Mouse (Mus musculus): ENCODE data around the gene Osbpl8. TPM values are rescaled to one million over a fixed set of nuclear protein-coding genes. Genes with fewer than 3 reads are reported as not detected.
"Not testable (repeated sequence)": the region's sequence is repeated elsewhere in the genome, so short reads cannot be mapped to it uniquely, and the experiment has no call there.

The Osbpl8 gene
- polyA plus RNA-seq, 1 experiment, result 1.1 TPM

- no peak for TF ChIP-seq CTCF (IDR thresholded peaks at IDR 0.05; ENCODE audit: extremely low read depth, insufficient read length, insufficient replicate concordance, low read depth, low read length)
- no peak for TF ChIP-seq POLR2A (IDR thresholded peaks at IDR 0.05; ENCODE audit: low read depth, low read length)
Measured at GRCm38 (mm10) chr10:111185574-111186269, 21.2 kb downstream of the Osbpl8 start.

GRCm38 (mm10) chr10:111189022-111189555 lies 24.5 kb downstream of the Osbpl8 start:
- TF ChIP-seq POLR2A (IDR thresholded peaks at IDR 0.05; ENCODE audit: low read depth, low read length) (no peak), CTCF (IDR thresholded peaks at IDR 0.05; ENCODE audit: extremely low read depth, insufficient read length, insufficient replicate concordance, low read depth, low read length) (no peak)
- Histone ChIP-seq H3K27me3 (ENCODE audit: control insufficient read depth, insufficient read depth, low read length) (no peaks in the 10 kb centered on the region), H3K4me1 (ENCODE audit: control insufficient read depth, insufficient read depth, insufficient read length, low read length) (no peaks in the 10 kb centered on the region), H3K4me3 (ENCODE audit: low read depth, low read length) (no peak overlapping the region), H3K27ac (ENCODE audit: insufficient read depth, low read depth, low read length) (no peak overlapping the region), H3K36me3 (ENCODE audit: control insufficient read depth, insufficient read depth, low read length) (no peaks in the 10 kb centered on the region)
- WGBS, result 56% methylated on average over 4 of the region's 4 CpGs

More at GRCm38 (mm10) chr10:111185574-111186269, 21.2 kb downstream of the Osbpl8 start:
- Histone ChIP-seq H3K4me3 (ENCODE audit: low read depth, low read length) (no peak overlapping the region), H3K4me1 (ENCODE audit: control insufficient read depth, insufficient read depth, insufficient read length, low read length) (no peaks in the 10 kb centered on the region), H3K27me3 (ENCODE audit: control insufficient read depth, insufficient read depth, low read length) (no peaks in the 10 kb centered on the region), H3K27ac (ENCODE audit: insufficient read depth, low read depth, low read length) (no peak overlapping the region), H3K36me3 (ENCODE audit: control insufficient read depth, insufficient read depth, low read length) (no peaks in the 10 kb centered on the region)
- 95% methylated on average over 1 of the region's 1 CpGs for WGBS

GRCm38 (mm10) chr10:111190110-111190795 lies 25.7 kb downstream of the Osbpl8 start:
- H3K36me3 ChIP-seq (ENCODE audit: control insufficient read depth, insufficient read depth, low read length), result no peaks in the 10 kb centered on the region
- H3K27me3 ChIP-seq (ENCODE audit: control insufficient read depth, insufficient read depth, low read length), result no peaks in the 10 kb centered on the region
- no peaks in the 10 kb centered on the region for H3K4me1 ChIP-seq (ENCODE audit: control insufficient read depth, insufficient read depth, insufficient read length, low read length)
- no peak overlapping the region for H3K27ac ChIP-seq (ENCODE audit: insufficient read depth, low read depth, low read length)
- H3K4me3 ChIP-seq (ENCODE audit: low read depth, low read length), result no peak overlapping the region
- 91% methylated on average over 6 of the region's 6 CpGs for WGBS
- TF ChIP-seq POLR2A (IDR thresholded peaks at IDR 0.05; ENCODE audit: low read depth, low read length) (no peak), CTCF (IDR thresholded peaks at IDR 0.05; ENCODE audit: extremely low read depth, insufficient read length, insufficient replicate concordance, low read depth, low read length) (no peak)

- WGBS, result 76% methylated on average over 4 of the region's 4 CpGs
- TF ChIP-seq CTCF (IDR thresholded peaks at IDR 0.05; ENCODE audit: extremely low read depth, insufficient read length, insufficient replicate concordance, low read depth, low read length) (no peak), POLR2A (IDR thresholded peaks at IDR 0.05; ENCODE audit: low read depth, low read length) (no peak)
Measured at GRCm38 (mm10) chr10:111193536-111193935, 29.0 kb downstream of the Osbpl8 start.

GRCm38 (mm10) chr10:111196191-111196590 lies 31.6 kb downstream of the Osbpl8 start:
- Histone ChIP-seq H3K4me3 (ENCODE audit: low read depth, low read length) (no peak overlapping the region), H3K27me3 (ENCODE audit: control insufficient read depth, insufficient read depth, low read length) (no peaks in the 10 kb centered on the region), H3K36me3 (ENCODE audit: control insufficient read depth, insufficient read depth, low read length) (no peaks in the 10 kb centered on the region), H3K4me1 (ENCODE audit: control insufficient read depth, insufficient read depth, insufficient read length, low read length) (no peaks in the 10 kb centered on the region), H3K27ac (ENCODE audit: insufficient read depth, low read depth, low read length) (no peak overlapping the region)
- 95% methylated on average over 2 of the region's 2 CpGs for WGBS
- TF ChIP-seq POLR2A (IDR thresholded peaks at IDR 0.05; ENCODE audit: low read depth, low read length) (no peak), CTCF (IDR thresholded peaks at IDR 0.05; ENCODE audit: extremely low read depth, insufficient read length, insufficient replicate concordance, low read depth, low read length) (no peak)

More at GRCm38 (mm10) chr10:111193536-111193935, 29.0 kb downstream of the Osbpl8 start:
- Histone ChIP-seq H3K4me1 (ENCODE audit: control insufficient read depth, insufficient read depth, insufficient read length, low read length) (no peaks in the 10 kb centered on the region), H3K27me3 (ENCODE audit: control insufficient read depth, insufficient read depth, low read length) (no peaks in the 10 kb centered on the region), H3K4me3 (ENCODE audit: low read depth, low read length) (no peak overlapping the region), H3K36me3 (ENCODE audit: control insufficient read depth, insufficient read depth, low read length) (no peaks in the 10 kb centered on the region), H3K27ac (ENCODE audit: insufficient read depth, low read depth, low read length) (no peak overlapping the region)

GRCm38 (mm10) chr10:111198705-111199104 lies 34.2 kb downstream of the Osbpl8 start:
- not testable (repeated sequence) for H3K27me3 ChIP-seq (ENCODE audit: control insufficient read depth, insufficient read depth, low read length); H3K4me3 ChIP-seq (ENCODE audit: low read depth, low read length); H3K36me3 ChIP-seq (ENCODE audit: control insufficient read depth, insufficient read depth, low read length); H3K27ac ChIP-seq (ENCODE audit: insufficient read depth, low read depth, low read length); H3K4me1 ChIP-seq (ENCODE audit: control insufficient read depth, insufficient read depth, insufficient read length, low read length)
- 74% methylated on average over 5 of the region's 5 CpGs for WGBS

GRCm38 (mm10) chr10:111201120-111201519 lies 36.6 kb downstream of the Osbpl8 start:
- no peaks in the 10 kb centered on the region for H3K4me1 ChIP-seq (ENCODE audit: control insufficient read depth, insufficient read depth, insufficient read length, low read length)
- no peak overlapping the region for H3K4me3 ChIP-seq (ENCODE audit: low read depth, low read length)
- no peak for TF ChIP-seq CTCF (IDR thresholded peaks at IDR 0.05; ENCODE audit: extremely low read depth, insufficient read length, insufficient replicate concordance, low read depth, low read length)
- no peak for TF ChIP-seq POLR2A (IDR thresholded peaks at IDR 0.05; ENCODE audit: low read depth, low read length)
- no peaks in the 10 kb centered on the region for H3K36me3 ChIP-seq (ENCODE audit: control insufficient read depth, insufficient read depth, low read length)
- 84% methylated on average over 7 of the region's 7 CpGs for WGBS
- H3K27ac ChIP-seq (ENCODE audit: insufficient read depth, low read depth, low read length), result no peak overlapping the region
- H3K27me3 ChIP-seq (ENCODE audit: control insufficient read depth, insufficient read depth, low read length), result no peaks in the 10 kb centered on the region
